Mouse (Mus musculus) cerebellum, adult 2 months (tissue): ENCODE results near the gene Cers1. TPM values are rescaled to one million over a fixed set of nuclear protein-coding genes. Genes with fewer than 3 reads are reported as not detected.

ENCODE experiments used
- DNase-seq, 2 experiments: peaks; one replicate each; pipeline ENCODE4 v3.0.0; 2021
- H3K27ac ChIP-seq: fragments of 200-500 bp; 2 replicates; pipeline ENCODE4 v1.5.1; 2012; ENCODE audit warnings: low read length, control low read depth, inconsistent platforms; ENCODE audit not compliant: insufficient read depth
- H3K27me3 ChIP-seq: fragments of 200-500 bp; 2 replicates; pipeline ENCODE4 v1.6.1; 2012; ENCODE audit warnings: inconsistent platforms, mild to moderate bottlenecking, low read length, moderate library complexity; ENCODE audit not compliant: control insufficient read depth, insufficient read depth
- H3K4me1 ChIP-seq: fragments of 200-500 bp; 2 replicates; pipeline ENCODE4 v1.6.1; 2011; ENCODE audit warnings: low read length; ENCODE audit not compliant: control insufficient read depth, insufficient read depth
- H3K4me3 ChIP-seq: fragments of 200-500 bp; replicated peaks from 2 replicates; pipeline ENCODE3; 2011; ENCODE audit warnings: mild to moderate bottlenecking, low read depth, low read length, control low read depth; ENCODE audit not compliant: insufficient read depth
- CTCF ChIP-seq: fragments of 200-500 bp; IDR thresholded peaks from 2 replicates; pipeline ENCODE4 v1.5.1; 2011; ENCODE audit warnings: low read depth, mild to moderate bottlenecking, control low read depth, low read length, moderate library complexity, borderline replicate concordance; ENCODE audit not compliant: insufficient read depth
- POLR2A ChIP-seq: fragments of 200-500 bp; IDR thresholded peaks from 2 replicates; pipeline ENCODE4 v1.6.1; 2011; ENCODE audit warnings: low read length, control low read depth, borderline replicate concordance; ENCODE audit not compliant: insufficient read depth
- WGBS: fragments of 180-500 bp; shearing (Covaris S2); methylation state at CpG from one replicate; pipeline ENCODE4 v1.1.7; 2018; 5-methylcytosine and 5-hydroxymethylcytosine counted together
- polyA plus RNA-seq: library from polyadenylated mRNA; depleted of rRNA; stranded (reverse); fragments of >200 nt; gene quantifications from 2 replicates; pipeline ENCODE4 v1.2.3, GENCODE M21; 2012

The Cers1 gene
- polyA plus RNA-seq, 1 experiment, result 55.5 TPM

GRCm38 (mm10) chr8:70353194-70353817 is 37.7 kb downstream of the Cers1 start, which contains the start of gene Upf1:
Gene Upf1 (minus strand): TSS chr8:70353278.
- TF ChIP-seq CTCF, result no peak
- TF ChIP-seq POLR2A, result peak; percentile 99
- H3K27ac ChIP-seq, result peak within 1 kb of the TSS; percentile 89
- peaks cover 31% of the 10 kb centered on the region for H3K4me1 ChIP-seq
- H3K27me3 ChIP-seq, result no peaks in the 10 kb centered on the region
- DNase-seq, result peak; percentile 100
- under 1% methylated on average over 69 of the region's 69 CpGs for WGBS
- peak within 1 kb of the TSS; percentile 89 for H3K4me3 ChIP-seq

GRCm38 (mm10) chr8:70354004-70354403 is 38.4 kb downstream of the Cers1 start:
- H3K27me3 ChIP-seq, result no peaks in the 10 kb centered on the region
- WGBS, result 55% methylated on average over 4 of the region's 4 CpGs
- H3K4me3 ChIP-seq, result peak overlapping the region; percentile 61
- peaks cover 24% of the 10 kb centered on the region for H3K4me1 ChIP-seq
- peak overlapping the region; percentile 89; the same call in 1 of the 2 replicates for H3K27ac ChIP-seq
- TF ChIP-seq POLR2A (no peak), CTCF (no peak)
- no peak for DNase-seq

GRCm38 (mm10) chr8:70356111-70356510 is 40.5 kb downstream of the Cers1 start:
- H3K27me3 ChIP-seq, result no peaks in the 10 kb centered on the region
- 81% methylated on average over 1 of the region's 1 CpGs for WGBS
- no peak overlapping the region for H3K27ac ChIP-seq
- H3K4me3 ChIP-seq, result no peak overlapping the region
- TF ChIP-seq CTCF (no peak), POLR2A (no peak)
- H3K4me1 ChIP-seq, result peaks cover 8% of the 10 kb centered on the region; the same call in 1 of the 2 replicates
- no peak for DNase-seq

- Histone ChIP-seq H3K4me1 (0 out of 2 replicates have a peak, but pooled peaks cover 2% of the 10 kb centered on the region), H3K27me3 (no peaks in the 10 kb centered on the region), H3K27ac (no peak overlapping the region), H3K4me3 (no peak overlapping the region)
- 37% methylated on average over 3 of the region's 3 CpGs for WGBS
- TF ChIP-seq POLR2A (no peak), CTCF (no peak)
- peak in 1 of 2 experiments; percentile 21 for DNase-seq
These were observed 43.8 kb downstream of the Cers1 start for GRCm38 (mm10) chr8:70359411-70359810.

GRCm38 (mm10) chr8:70360769-70361168 is 45.2 kb downstream of the Cers1 start:
- 54% methylated on average over 4 of the region's 4 CpGs for WGBS
- DNase-seq, result peak in 1 of 2 experiments; percentile 28
- Histone ChIP-seq H3K27ac (no peak overlapping the region), H3K4me1 (0 out of 2 replicates have a peak, but pooled peaks cover 2% of the 10 kb centered on the region), H3K27me3 (no peaks in the 10 kb centered on the region), H3K4me3 (no peak overlapping the region)
- TF ChIP-seq POLR2A (no peak), CTCF (peak; percentile 38; the same call in 1 of the 2 replicates)

GRCm38 (mm10) chr8:70361484-70362032 is 46.0 kb downstream of the Cers1 start:
- no peaks in the 10 kb centered on the region for H3K27me3 ChIP-seq
- 0 out of 2 replicates have a peak, but pooled peaks cover 2% of the 10 kb centered on the region for H3K4me1 ChIP-seq
- no peak overlapping the region for H3K4me3 ChIP-seq
- no peak overlapping the region for H3K27ac ChIP-seq
- DNase-seq, result no peak
- 71% methylated on average over 10 of the region's 10 CpGs for WGBS
- TF ChIP-seq POLR2A, result no peak
- TF ChIP-seq CTCF, result no peak

GRCm38 (mm10) chr8:70364066-70364465 is 48.5 kb downstream of the Cers1 start:
- WGBS, result 38% methylated on average over 5 of the region's 5 CpGs
- Histone ChIP-seq H3K27ac (no peak overlapping the region), H3K4me3 (no peak overlapping the region), H3K4me1 (0 out of 2 replicates have a peak, but pooled peaks cover 2% of the 10 kb centered on the region), H3K27me3 (no peaks in the 10 kb centered on the region)
- DNase-seq, result no peak
- no peak for TF ChIP-seq CTCF
- no peak for TF ChIP-seq POLR2A

- no peak for DNase-seq
- Histone ChIP-seq H3K27me3 (no peaks in the 10 kb centered on the region), H3K4me3 (no peak overlapping the region), H3K27ac (no peak overlapping the region), H3K4me1 (no peaks in the 10 kb centered on the region)
- 65% methylated on average over 5 of the region's 5 CpGs for WGBS
- TF ChIP-seq CTCF (no peak), POLR2A (no peak)
These were observed 51.0 kb downstream of the Cers1 start for GRCm38 (mm10) chr8:70366588-70366987.
